Mouse (Mus musculus) testis, adult 2 months (tissue): ENCODE data around the gene Crebbp.

ENCODE experiments used
- CTCF ChIP-seq: fragments of 200-500 bp; IDR thresholded peaks from 2 replicates; pipeline ENCODE4 v1.5.1; 2012; ENCODE audit warnings: low read depth, mild to moderate bottlenecking, inconsistent platforms, low read length, moderate library complexity; ENCODE audit not compliant: control insufficient read depth, insufficient read depth, insufficient replicate concordance
- POLR2A ChIP-seq: fragments of 200-500 bp; IDR thresholded peaks from 2 replicates; pipeline ENCODE4 v1.6.1; 2012; ENCODE audit warnings: low read depth, mild to moderate bottlenecking, inconsistent platforms, low read length, moderate library complexity; ENCODE audit not compliant: control insufficient read depth

DNA sequence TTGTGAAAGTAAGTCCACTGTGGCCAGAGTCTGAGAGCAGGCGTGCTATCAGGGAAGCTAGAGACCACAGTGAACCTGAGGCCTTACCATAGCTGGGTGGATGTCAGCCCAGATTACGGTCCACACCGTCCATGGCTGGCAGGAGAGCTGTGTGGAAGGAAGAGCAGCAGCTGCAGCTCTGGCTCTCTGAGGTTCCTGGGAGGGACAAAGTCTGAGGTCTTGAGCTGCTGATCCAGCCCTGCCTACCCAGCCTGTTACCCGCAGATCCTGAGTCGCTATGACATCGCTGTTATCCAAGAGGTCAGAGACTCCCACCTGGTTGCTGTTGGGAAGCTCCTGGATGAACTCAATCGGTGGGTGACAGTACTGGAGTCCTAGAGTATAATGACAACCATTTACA lies 176.1 kb downstream of the Crebbp start:
- TF ChIP-seq CTCF (no peak), POLR2A (no peak)
